Mouse (Mus musculus): ENCODE measurements around the gene Ccdc62. TPM values are rescaled to one million over a fixed set of nuclear protein-coding genes. Genes with fewer than 3 reads are reported as not detected.

The Ccdc62 gene
- polyA plus RNA-seq, 1 experiment from 2014 or later, result 3.5 TPM

DNA sequence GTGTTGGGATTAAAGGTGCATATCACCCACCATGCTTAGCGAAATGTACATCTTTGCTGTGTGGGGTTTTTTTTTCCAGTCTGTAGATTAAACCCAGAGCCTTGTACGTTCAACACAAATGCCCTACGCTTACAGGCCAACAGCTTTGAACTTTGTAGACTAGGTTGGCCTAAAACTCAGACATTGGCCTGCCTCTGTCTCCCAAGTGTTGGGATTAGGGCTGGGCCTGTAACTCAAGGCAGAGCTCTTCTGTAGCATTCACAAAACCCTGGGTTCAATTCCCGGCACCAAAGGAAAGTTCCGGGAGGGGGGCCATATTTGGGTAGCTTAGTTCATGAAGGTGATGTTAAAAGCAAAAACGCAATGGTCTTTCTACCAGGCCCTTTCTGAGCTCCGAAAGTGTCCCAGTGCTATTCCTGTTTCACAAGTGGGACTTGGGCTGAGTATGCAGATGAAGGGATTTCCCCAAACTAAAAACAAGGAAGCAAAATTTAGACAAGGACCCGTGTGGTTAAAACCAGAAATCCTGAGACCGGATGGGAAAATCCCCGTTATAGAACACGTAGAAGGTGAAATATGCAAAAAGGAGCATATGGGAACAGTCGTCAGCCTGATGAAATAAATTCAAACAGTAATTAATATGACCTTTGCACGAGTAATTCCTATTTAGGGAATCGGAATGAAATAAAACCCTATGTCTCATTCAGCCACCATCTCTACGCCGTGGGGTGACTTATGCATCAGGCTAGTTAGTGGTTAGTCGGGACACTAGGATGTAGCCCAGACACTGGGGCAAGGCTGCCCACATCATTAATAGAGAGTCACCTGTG is 24.1 kb upstream of the Ccdc62 start:
- Histone ChIP-seq H3K36me3 (peaks cover 19% of the 10 kb centered on the region; the same call in 1 of the 2 replicates), H3K27ac (replicated peaks) (peak overlapping the region; percentile 41; the same call in 1 of the 2 replicates), H3K4me3 (peak overlapping the region; percentile 92), H3K9ac (replicated peaks) (peak overlapping the region; percentile 46), H3K4me1 (peaks cover 21% of the 10 kb centered on the region), H3K27me3 (no peaks in the 10 kb centered on the region), H3K4me2 (replicated peaks) (peak overlapping the region; percentile 94), H3K9me3 (no peaks in the 10 kb centered on the region)
- ATAC-seq (replicated peaks), result no peak
- 69% methylated on average over 17 of the region's 17 CpGs for WGBS

DNA sequence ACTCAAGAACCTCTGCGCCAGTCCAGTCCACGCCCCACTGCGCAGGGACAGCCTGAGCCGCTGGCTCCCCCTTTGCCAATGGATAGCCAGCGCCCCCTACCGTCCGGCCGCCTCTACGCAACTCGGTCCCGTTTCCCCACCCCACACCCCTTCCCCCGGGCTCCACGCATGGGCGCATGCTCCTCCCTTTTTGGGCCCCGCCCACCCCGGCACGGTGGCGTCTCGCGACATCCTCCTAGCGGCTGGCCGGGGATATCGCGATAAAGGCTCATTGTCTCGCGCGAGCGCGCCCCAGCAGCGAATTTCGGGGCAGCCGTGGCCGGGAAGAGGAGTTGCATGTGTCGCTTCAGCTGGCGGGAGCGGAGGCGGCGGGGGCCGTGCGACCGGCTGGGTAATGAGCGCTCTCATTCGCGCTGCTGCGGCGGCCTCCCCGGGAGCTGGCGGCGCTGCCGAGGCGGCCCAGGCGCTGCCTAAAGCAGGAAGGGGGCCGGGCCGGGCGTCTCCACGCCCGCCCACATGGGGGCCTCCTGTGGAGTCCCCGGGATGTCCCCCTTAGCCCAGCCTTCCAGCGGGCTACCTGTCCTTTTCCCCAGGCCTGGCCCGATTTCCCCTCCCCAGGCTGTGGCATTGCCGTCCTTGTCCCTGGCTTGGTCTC is 23.4 kb upstream of the Ccdc62 start, which contains the start of gene Denr:
Gene Denr (plus strand): TSS at position 200 of the 655 bp plus-strand sequence.
- under 1% methylated on average over 58 of the region's 61 CpGs for WGBS
- peak within 1 kb of the TSS; percentile 99 for H3K9ac ChIP-seq (replicated peaks)
- H3K36me3 ChIP-seq, result peaks cover 22% of the 10 kb centered on the region; the same call in 1 of the 2 replicates
- peak within 1 kb of the TSS; percentile 92 for H3K4me3 ChIP-seq
- no peaks in the 10 kb centered on the region for H3K9me3 ChIP-seq
- no peaks in the 10 kb centered on the region for H3K27me3 ChIP-seq
- H3K4me1 ChIP-seq, result peaks cover 21% of the 10 kb centered on the region
- H3K4me2 ChIP-seq (replicated peaks), result peak within 1 kb of the TSS; percentile 94
- peak; percentile 95 for ATAC-seq (replicated peaks)
- H3K27ac ChIP-seq (replicated peaks), result peak within 1 kb of the TSS; percentile 87

DNA sequence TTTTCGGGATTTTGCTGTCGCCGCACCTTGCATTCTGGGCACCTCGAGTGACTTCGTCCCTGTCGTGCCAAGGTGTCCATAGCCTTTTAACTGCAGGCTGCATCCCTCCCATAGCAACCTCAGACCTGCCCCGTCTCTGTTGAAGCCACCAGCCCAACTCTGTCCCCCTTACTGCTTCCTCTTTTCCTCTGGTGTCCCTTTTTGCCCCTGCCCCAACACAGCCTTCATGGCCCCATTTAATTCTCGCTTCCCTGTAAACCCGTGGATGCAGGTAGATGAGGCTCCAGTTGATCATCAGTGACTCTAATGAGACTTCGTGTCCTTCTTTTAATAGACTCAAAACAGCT is 22.9 kb upstream of the Ccdc62 start:
- H3K27ac ChIP-seq (replicated peaks), result peak overlapping the region; percentile 87
- H3K9me3 ChIP-seq, result no peaks in the 10 kb centered on the region
- peak overlapping the region; percentile 99 for H3K9ac ChIP-seq (replicated peaks)
- ATAC-seq (replicated peaks), result no peak; the same call in 1 of the 2 replicates
- peak overlapping the region; percentile 92 for H3K4me3 ChIP-seq
- H3K36me3 ChIP-seq, result peaks cover 22% of the 10 kb centered on the region; the same call in 1 of the 2 replicates
- H3K4me2 ChIP-seq (replicated peaks), result peak overlapping the region; percentile 94
- H3K27me3 ChIP-seq, result no peaks in the 10 kb centered on the region
- WGBS, result 4% methylated on average over 10 of the region's 10 CpGs
- peaks cover 21% of the 10 kb centered on the region for H3K4me1 ChIP-seq

DNA sequence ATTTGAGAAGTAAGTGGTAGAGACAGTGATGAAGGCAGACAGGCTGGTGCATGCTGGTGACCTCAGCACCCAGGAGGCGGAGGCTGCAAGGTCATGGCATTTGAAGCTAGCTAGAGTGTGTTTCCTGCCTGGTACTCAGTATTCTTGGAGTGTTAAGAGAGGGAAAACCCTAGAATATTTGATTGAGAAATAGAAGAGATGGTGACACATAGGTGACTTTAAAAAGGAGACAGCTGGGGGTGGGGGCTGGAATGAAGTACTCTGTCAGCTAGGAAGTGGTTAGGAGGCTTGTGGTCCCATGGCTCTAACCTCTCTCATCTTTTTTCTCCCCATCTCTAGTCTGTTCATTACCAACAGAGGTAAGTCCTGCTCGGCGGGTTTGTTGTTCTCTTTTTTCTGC is 15.6 kb upstream of the Ccdc62 start:
- no peak for ATAC-seq (replicated peaks)
- Histone ChIP-seq H3K27ac (replicated peaks) (no peak overlapping the region), H3K36me3 (peaks cover 55% of the 10 kb centered on the region), H3K9ac (replicated peaks) (no peak overlapping the region), H3K4me2 (replicated peaks) (no peak overlapping the region), H3K27me3 (no peaks in the 10 kb centered on the region), H3K9me3 (no peaks in the 10 kb centered on the region), H3K4me1 (no peaks in the 10 kb centered on the region), H3K4me3 (no peak overlapping the region)
- WGBS, result 96% methylated on average over 3 of the region's 3 CpGs

DNA sequence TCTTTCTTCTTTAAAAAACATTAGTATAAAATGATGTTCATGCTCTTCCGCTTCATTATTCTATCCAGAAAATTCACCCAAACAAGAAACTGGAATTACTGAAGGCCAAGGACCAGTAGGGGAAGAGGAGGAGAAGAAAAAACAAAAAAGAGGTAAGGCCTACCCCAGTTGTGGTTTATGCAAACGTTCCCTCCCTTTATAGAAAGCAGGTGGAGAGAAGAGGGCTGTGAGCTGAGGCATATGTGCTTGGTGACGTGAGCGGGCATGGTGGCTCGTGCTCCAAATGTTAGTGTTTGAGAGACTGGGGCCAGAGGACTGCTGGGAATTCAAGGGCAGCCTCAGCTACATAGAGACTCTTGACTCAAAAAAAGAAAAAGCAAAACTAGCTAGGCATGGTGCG is 8.4 kb upstream of the Ccdc62 start:
- Histone ChIP-seq H3K4me3 (no peak overlapping the region), H3K27ac (replicated peaks) (no peak overlapping the region), H3K9me3 (no peaks in the 10 kb centered on the region), H3K4me1 (no peaks in the 10 kb centered on the region), H3K9ac (replicated peaks) (no peak overlapping the region), H3K27me3 (no peaks in the 10 kb centered on the region), H3K4me2 (replicated peaks) (no peak overlapping the region), H3K36me3 (peaks cover 91% of the 10 kb centered on the region)
- no peak for ATAC-seq (replicated peaks)
- WGBS, result 90% methylated on average over 6 of the region's 6 CpGs

DNA sequence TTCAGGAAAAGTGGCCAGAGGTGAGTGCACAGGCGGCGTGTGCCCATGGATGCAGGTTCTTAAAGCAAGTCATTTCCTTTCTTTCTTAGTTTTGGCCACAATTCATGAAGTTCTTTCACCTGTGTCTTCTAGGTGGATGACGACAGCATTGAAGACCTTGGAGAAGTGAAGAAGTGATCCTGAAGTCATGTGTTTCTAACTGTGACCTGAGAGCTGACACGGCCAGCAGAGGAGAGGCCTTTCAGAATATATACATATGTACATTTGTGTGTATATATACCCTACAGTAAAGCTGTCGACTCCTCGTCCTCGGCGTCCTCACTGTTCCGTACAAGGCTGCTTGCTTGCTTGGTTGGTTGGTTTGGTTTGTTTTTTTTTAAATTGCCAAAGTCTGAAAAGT is 3.4 kb upstream of the Ccdc62 start, which contains the start of gene Gm43518:
Gene Gm43518 (plus strand): TSS at position 301 of the 400 bp plus-strand sequence.
- no peaks in the 10 kb centered on the region for H3K9me3 ChIP-seq
- H3K27me3 ChIP-seq, result no peaks in the 10 kb centered on the region
- no peak within 1 kb of the TSS for H3K4me2 ChIP-seq (replicated peaks)
- no peak within 1 kb of the TSS for H3K27ac ChIP-seq (replicated peaks)
- WGBS, result 93% methylated on average over 9 of the region's 9 CpGs
- no peak for ATAC-seq (replicated peaks)
- peaks cover 7% of the 10 kb centered on the region for H3K4me1 ChIP-seq
- H3K9ac ChIP-seq (replicated peaks), result no peak within 1 kb of the TSS
- no peak within 1 kb of the TSS for H3K4me3 ChIP-seq
- peaks cover 62% of the 10 kb centered on the region for H3K36me3 ChIP-seq

DNA sequence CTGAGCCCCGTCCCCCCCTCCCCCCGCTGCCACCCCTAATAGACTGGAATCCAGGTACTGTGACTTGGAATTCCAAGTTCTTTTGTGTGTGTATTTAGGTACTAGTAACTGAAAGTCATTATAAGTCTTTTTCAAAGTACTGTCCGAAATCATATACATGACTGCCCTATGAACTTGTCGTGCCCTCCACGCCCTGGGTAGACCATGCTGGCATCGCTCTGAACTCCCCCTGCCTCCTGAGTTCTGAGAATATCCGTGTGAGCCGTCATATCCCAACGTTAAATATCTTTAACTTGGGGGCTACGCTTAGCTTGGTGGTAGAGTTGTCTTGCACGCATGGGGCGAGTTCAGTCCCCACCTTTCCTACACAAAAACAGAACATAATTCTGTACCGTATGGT is 652 bp downstream of the Ccdc62 start:
- no peak for ATAC-seq (replicated peaks)
- Histone ChIP-seq H3K27ac (replicated peaks) (no peak overlapping the region), H3K36me3 (peaks cover 22% of the 10 kb centered on the region), H3K4me1 (peaks cover 7% of the 10 kb centered on the region), H3K27me3 (no peaks in the 10 kb centered on the region), H3K9me3 (no peaks in the 10 kb centered on the region), H3K9ac (replicated peaks) (peak overlapping the region; percentile 86; the same call in 1 of the 2 replicates), H3K4me3 (peak overlapping the region; percentile 61), H3K4me2 (replicated peaks) (peak overlapping the region; percentile 64)
- 51% methylated on average over 13 of the region's 13 CpGs for WGBS

DNA sequence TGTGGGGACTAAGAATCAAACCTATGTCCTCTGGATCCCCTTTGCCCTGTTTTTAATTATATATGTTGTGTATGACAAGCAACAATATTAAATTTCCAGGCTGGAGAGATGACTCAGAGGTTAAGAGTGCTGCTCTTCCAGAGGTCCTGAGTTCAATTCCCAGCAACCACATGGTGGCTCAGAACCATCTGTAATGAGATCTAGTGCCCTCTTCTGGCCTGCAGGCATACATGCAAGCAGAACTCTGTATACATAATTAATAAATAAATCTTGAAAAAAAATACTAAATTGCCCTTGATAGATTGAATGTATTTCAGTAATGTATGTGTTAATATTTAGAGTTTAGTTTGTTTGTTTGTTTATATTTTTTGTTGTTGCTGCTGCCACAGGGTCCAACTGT is 2.4 kb downstream of the Ccdc62 start:
- ATAC-seq (replicated peaks), result no peak
- H3K9me3 ChIP-seq, result no peaks in the 10 kb centered on the region
- no peak overlapping the region for H3K4me2 ChIP-seq (replicated peaks)
- peaks cover 7% of the 10 kb centered on the region for H3K4me1 ChIP-seq
- peaks cover 4% of the 10 kb centered on the region for H3K36me3 ChIP-seq
- no peak overlapping the region for H3K4me3 ChIP-seq
- H3K27me3 ChIP-seq, result no peaks in the 10 kb centered on the region
- H3K27ac ChIP-seq (replicated peaks), result no peak overlapping the region
- no peak overlapping the region for H3K9ac ChIP-seq (replicated peaks)

DNA sequence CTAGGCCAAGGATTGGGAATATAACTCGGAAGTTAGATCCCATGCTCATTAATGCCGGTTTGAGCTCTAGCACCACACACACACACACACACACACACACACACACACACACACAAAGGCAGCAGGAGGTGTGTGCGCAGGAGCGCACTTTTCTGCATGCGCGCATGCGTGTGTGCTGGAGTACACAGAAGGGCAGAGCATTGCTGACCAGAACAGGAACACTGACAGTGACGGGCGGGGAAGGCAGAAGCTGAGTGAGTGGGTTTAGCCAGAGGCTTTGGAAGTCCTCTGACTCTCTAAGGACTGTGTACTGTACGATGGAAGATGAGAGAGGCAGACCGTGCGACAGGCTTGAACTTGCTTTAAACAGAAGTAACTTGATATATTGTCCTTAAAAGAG is 3.1 kb downstream of the Ccdc62 start:
- H3K9ac ChIP-seq (replicated peaks), result no peak overlapping the region
- 90% methylated on average over 12 of the region's 12 CpGs for WGBS
- no peak overlapping the region for H3K27ac ChIP-seq (replicated peaks)
- no peak overlapping the region for H3K4me3 ChIP-seq
- no peaks in the 10 kb centered on the region for H3K27me3 ChIP-seq
- H3K4me1 ChIP-seq, result peaks cover 7% of the 10 kb centered on the region
- no peaks in the 10 kb centered on the region for H3K36me3 ChIP-seq
- H3K4me2 ChIP-seq (replicated peaks), result no peak overlapping the region
- no peak for ATAC-seq (replicated peaks)
- no peaks in the 10 kb centered on the region for H3K9me3 ChIP-seq

DNA sequence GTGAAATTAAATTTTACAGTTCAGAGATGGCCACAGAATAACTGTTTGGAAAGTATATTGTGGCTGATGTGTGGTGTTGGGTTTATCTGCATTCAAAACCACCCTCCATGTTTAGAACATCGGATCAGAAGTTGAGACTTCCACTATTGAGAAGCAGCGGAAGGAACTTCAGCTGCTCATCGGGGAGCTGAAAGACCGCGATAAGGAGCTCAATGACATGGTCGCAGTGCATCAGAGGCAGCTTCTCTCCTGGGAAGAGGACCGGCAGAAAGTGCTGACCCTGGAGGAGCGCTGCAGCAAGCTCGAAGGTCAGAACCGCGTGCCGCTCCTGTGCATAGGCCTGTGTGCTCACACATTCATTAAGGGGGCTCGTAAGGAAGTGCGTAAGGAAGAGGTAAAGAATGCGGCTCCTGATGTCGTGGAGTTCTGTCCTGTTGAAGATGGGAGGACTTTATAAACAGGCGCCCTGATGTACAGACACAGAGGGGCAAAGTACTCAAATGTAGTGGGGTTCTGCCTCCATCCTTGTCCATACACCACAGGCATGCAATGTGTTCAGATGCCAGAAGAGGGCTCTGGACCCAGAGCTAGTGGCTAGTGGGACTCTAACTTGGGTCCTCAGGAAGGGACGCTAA is 3.6 kb downstream of the Ccdc62 start:
- Histone ChIP-seq H3K4me3 (no peak overlapping the region), H3K27ac (replicated peaks) (no peak overlapping the region), H3K4me2 (replicated peaks) (no peak overlapping the region), H3K9me3 (no peaks in the 10 kb centered on the region), H3K36me3 (no peaks in the 10 kb centered on the region), H3K9ac (replicated peaks) (no peak overlapping the region), H3K4me1 (peaks cover 7% of the 10 kb centered on the region), H3K27me3 (no peaks in the 10 kb centered on the region)
- WGBS, result 37% methylated on average over 18 of the region's 18 CpGs
- ATAC-seq (replicated peaks), result no peak

DNA sequence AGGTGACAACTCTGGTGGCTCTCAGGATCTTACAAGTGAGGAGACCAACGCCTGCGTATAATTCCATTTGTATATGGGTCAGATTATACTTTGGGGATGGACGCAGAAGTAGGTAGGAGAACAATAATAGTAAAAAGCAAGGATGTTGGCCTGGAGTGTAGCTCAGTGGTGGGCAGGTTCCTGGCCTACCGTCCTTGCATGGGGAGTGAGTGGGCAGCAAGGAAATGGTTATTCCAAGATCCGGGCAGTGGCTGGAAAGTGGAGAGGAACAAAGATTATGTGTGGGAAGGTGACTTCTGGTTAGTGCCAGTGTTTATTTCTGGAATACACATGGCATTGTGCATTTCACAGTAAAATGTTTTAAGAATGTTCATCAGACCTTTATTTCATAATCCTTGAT is 5.5 kb downstream of the Ccdc62 start:
- Histone ChIP-seq H3K27ac (replicated peaks) (no peak overlapping the region), H3K4me2 (replicated peaks) (no peak overlapping the region), H3K9ac (replicated peaks) (no peak overlapping the region), H3K4me1 (peaks cover 3% of the 10 kb centered on the region), H3K36me3 (no peaks in the 10 kb centered on the region), H3K27me3 (no peaks in the 10 kb centered on the region), H3K9me3 (no peaks in the 10 kb centered on the region), H3K4me3 (no peak overlapping the region)
- WGBS, result 93% methylated on average over 5 of the region's 5 CpGs
- no peak for ATAC-seq (replicated peaks)

DNA sequence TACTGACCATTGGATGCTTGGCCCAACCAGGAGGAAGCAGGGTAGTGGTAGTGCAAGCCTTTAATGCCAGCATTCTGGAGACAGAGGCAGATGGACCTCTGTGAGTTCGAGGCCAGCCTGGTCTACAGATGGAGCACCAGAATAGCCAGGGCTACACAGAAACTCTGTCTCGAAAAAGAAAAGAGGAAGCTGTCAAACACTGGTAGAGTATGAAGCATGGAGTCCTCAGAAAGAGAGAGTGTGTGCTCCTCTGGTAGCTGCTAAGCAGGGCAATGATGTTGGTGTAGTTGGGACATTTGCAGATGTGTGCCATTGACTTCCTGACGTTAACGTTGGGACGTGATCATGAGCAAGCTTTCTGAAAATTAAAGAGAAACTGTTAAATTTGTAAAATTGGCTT is 8.0 kb downstream of the Ccdc62 start:
- Histone ChIP-seq H3K4me3 (no peak overlapping the region), H3K27me3 (no peaks in the 10 kb centered on the region), H3K4me1 (no peaks in the 10 kb centered on the region), H3K9me3 (no peaks in the 10 kb centered on the region), H3K27ac (replicated peaks) (no peak overlapping the region), H3K36me3 (no peaks in the 10 kb centered on the region), H3K9ac (replicated peaks) (no peak overlapping the region), H3K4me2 (replicated peaks) (no peak overlapping the region)
- 91% methylated on average over 5 of the region's 5 CpGs for WGBS
- no peak for ATAC-seq (replicated peaks)
